Mouse (Mus musculus) skeletal muscle tissue, postnatal 0 days (tissue): ENCODE measurements around the gene Treml1. TPM values are rescaled to one million over a fixed set of nuclear protein-coding genes. Genes with fewer than 3 reads are reported as not detected.

Experiments
- polyA plus RNA-seq: library from polyadenylated mRNA; unstranded; fragments of >200 nt; fragmentation: Nextera tagmentation; extraction: Ambion mirVana; gene quantifications from 2 replicates; pipeline ENCODE4 v1.2.1, GENCODE M21; 2015

Gene Treml1
- 0.13 and 0.27 TPM in 2 replicates for polyA plus RNA-seq

GRCm38 (mm10) chr17:48359616-48360015 lies at the start of gene Treml1:
Gene Treml1, plus strand, starts transcription at chr17:48359916.

GRCm38 (mm10) chr17:48315905-48316579 lies 43.7 kb upstream of the Treml1 start, which contains the start of gene B430306N03Rik:
Gene B430306N03Rik, plus strand, starts transcription at chr17:48316141.

GRCm38 (mm10) chr17:48346231-48346630 lies 13.5 kb upstream of the Treml1 start, which contains the start of gene Trem2:
Gene Trem2, plus strand, starts transcription at chr17:48346401.

GRCm38 (mm10) chr17:48409380-48410298 lies 49.9 kb downstream of the Treml1 start, which contains the start of the genes Nfya and Oard1:
Gene Nfya, minus strand, starts transcription at chr17:48409906.
Gene Oard1, plus strand, starts transcription at chr17:48410014.

Other genes with a start within 250 kb of the Treml1 start
- gene 9830107B12Rik, start 213.6 kb upstream of the Treml1 start, polyA plus RNA-seq, result not detected in 2 replicates
- gene A530064D06Rik, start 192.6 kb upstream of the Treml1 start, polyA plus RNA-seq, result 0.15 and 0.26 TPM in 2 replicates
- not detected in 2 replicates for gene Trem1, start 127.1 kb upstream of the Treml1 start, polyA plus RNA-seq
- 0.14 TPM in 1 of 2 replicates, not detected in the other for gene Trem3, start 112.1 kb upstream of the Treml1 start, polyA plus RNA-seq
- gene Treml4, start 95.6 kb upstream of the Treml1 start, polyA plus RNA-seq, result 0.10 TPM in 1 of 2 replicates, not detected in the other
- gene Treml2, start 60.4 kb upstream of the Treml1 start, polyA plus RNA-seq, result 0.04 TPM in 1 of 2 replicates, not detected in the other
- gene B430306N03Rik, start 43.8 kb upstream of the Treml1 start, polyA plus RNA-seq, result 0.12 and 0.33 TPM in 2 replicates
- 3.1 and 4.4 TPM in 2 replicates for gene Trem2, start 13.5 kb upstream of the Treml1 start, polyA plus RNA-seq
- gene Nfya, start 50.0 kb downstream of the Treml1 start, polyA plus RNA-seq, result 3.4 TPM in 2 replicates
- gene Oard1, start 50.1 kb downstream of the Treml1 start, polyA plus RNA-seq, result 21.5 and 24.7 TPM in 2 replicates
- gene Apobec2, start 73.0 kb downstream of the Treml1 start, polyA plus RNA-seq, result 673 and 703 TPM in 2 replicates
- 0.62 TPM in 1 of 2 replicates, not detected in the other for gene Tspo2, start 91.6 kb downstream of the Treml1 start, polyA plus RNA-seq
- gene Unc5cl, start 95.0 kb downstream of the Treml1 start, polyA plus RNA-seq, result 0.13 TPM in 1 of 2 replicates, not detected in the other